Mouse (Mus musculus): ENCODE measurements at regions not wholly inside any gene's neighbourhood (a gene's known extent, or its start where the extent isn't known, plus 50 kb on each side); places are given as distances from the start of the nearest gene placed in this dataset.

- DNase-seq = no peak
Measured at GRCm38 (mm10) chr10:27995035-27995399, 79.6 kb upstream of the Ptprk start.

DNA sequence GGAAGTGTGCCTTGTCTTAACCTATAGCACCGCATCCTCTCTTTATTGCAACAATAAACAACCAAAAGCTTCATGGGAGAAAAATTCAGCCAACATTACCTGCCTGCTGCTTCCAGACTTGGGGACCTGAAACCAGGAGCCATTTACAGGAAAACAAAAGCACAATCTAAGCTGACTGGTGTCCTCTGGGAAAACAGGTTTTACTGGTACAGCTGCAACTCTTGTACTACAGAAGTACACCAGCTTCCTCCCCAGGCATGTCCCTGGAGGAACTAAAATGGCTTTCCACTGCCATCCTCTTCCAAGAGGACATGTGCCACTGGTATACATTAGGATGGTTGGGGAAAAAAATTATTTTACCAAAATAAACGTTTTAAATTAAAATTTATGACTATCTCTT lies 63.9 kb upstream of the Ptprk start:
- no peak for DNase-seq

- no peak for DNase-seq
Measured at GRCm38 (mm10) chr10:28012135-28012534, 62.5 kb upstream of the Ptprk start.

DNA sequence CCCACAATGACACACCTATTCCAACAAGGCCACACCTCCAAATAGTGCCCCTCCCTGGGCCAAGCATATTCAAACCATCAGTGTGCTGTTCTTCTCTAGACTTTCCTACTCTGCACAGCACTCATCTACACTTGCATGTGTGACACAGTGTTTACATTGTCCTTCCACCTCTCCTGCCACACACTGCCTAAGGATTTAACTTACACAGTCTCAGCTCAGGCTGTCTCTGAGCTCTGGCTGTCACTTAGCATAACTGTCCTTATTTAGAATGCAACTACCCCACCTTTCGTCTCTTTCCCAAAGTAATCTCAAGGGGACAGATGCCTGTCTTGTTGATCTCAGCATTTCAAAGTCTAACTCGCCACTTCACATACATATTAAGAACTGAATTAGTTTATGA lies 61.2 kb upstream of the Ptprk start:
- no peak for DNase-seq

- DNase-seq = no peak
Measured at GRCm38 (mm10) chr10:28014306-28014825, 60.3 kb upstream of the Ptprk start.

All from adrenal gland, postnatal 36 days (tissue).